8 mouse cellular contexts compared by ENCODE assay signal in the genomic region with DNA sequence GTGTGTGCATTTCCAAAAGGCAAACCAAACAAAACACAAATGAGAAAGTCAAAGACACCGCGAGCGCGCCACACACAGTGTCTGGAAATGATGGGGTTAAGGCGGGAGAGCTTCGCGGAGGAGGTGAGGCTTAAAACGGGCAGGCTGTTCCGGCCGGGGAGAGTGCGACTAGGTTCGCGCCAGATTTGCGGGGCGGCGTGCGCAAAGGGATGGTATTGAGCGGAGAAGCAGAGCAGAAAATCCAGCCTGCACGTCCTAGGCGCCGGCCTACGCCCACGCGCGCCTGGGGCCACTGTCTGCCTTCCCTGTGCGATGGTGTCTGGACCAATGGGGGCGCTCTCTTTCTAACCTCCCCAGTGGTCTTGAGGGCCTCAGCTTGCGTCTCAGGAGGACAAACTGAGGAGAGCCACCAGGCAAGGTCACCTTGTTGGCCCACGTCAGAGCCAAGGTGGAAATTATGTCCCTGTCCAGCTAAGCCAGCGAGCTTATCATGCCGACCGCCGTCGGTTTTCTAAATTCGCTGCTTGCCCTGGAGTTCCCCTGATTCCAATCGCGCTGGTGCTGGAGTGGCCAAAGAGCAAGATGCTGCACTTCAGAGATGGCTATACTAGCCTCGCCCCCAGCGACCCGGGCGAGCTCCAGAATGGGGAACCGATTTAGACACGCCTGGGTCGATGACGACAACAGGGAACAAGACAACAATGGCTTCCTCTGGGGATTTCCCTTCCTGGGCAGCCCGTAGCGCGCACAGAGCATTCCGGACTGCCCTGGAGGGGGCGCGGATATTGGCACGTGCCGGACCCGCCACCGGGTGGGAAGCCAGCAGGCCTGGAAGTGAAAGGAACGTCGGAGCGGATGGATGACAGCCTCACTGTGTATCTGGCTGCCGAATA. TPM values are rescaled to one million over a fixed set of nuclear protein-coding genes. Genes with fewer than 3 reads are reported as not detected.
DNase-seq lines count a peak whose midpoint lies in the region; ATAC-seq and TF ChIP-seq lines count a peak whose summit lies in the region.
"Had no signal": no experiment of that assay in that cellular context is flagged by ENCODE, and none has a peak within 500 bp of the region (broad histone marks: within the 10 kb centered on the region; RNA-seq: fewer than 3 reads in every experiment).

No protein-coding gene starts in this region.

- H3K79me2 ChIP-seq in liver, adult 2 months (ENCODE audit: control insufficient read depth, insufficient read depth, low read length), result no peaks in the 10 kb centered on the region

- no peaks in the 10 kb centered on the region for H3K9me3 ChIP-seq in ES-E14 (ENCODE audit: control insufficient read depth, insufficient read depth, low read depth, low read length)
- H3K9me3 ChIP-seq in midbrain, embryonic 15.5 days, result no peaks in the 10 kb centered on the region
- H3K9me3 ChIP-seq in stomach, embryonic 15.5 days, result no peaks in the 10 kb centered on the region

- no peak for TF ChIP-seq POLR2A in bone marrow macrophage, adult 2 months (IDR thresholded peaks at IDR 0.05; ENCODE audit: borderline replicate concordance, low read depth, low read length)
- no peak for TF ChIP-seq POLR2A in liver, adult 2 months (IDR thresholded peaks at IDR 0.05; ENCODE audit: extremely low read depth, insufficient read depth, low read length)

- H3K36me3 ChIP-seq in ES-E14 (ENCODE audit: control insufficient read depth, insufficient read depth, low read length, poor library complexity, severe bottlenecking), result no peaks in the 10 kb centered on the region
- H3K36me3 ChIP-seq in liver, adult 2 months (ENCODE audit: control insufficient read depth, insufficient read depth, low read length), result no peaks in the 10 kb centered on the region
- H3K36me3 ChIP-seq in midbrain, embryonic 15.5 days (replicated peaks), result no peaks in the 10 kb centered on the region
- no peaks in the 10 kb centered on the region for H3K36me3 ChIP-seq in stomach, embryonic 15.5 days

- H3K27me3 ChIP-seq in liver, adult 2 months (ENCODE audit: control insufficient read depth, insufficient read depth, low read length), result peaks cover 11% of the 10 kb centered on the region
- peaks cover 72% of the 10 kb centered on the region for H3K27me3 ChIP-seq in midbrain, embryonic 15.5 days (replicated peaks)
- peaks cover 74% of the 10 kb centered on the region for H3K27me3 ChIP-seq in stomach, embryonic 15.5 days (replicated peaks)

- H3K9ac ChIP-seq in ES-E14 (ENCODE audit: insufficient read depth, low read depth, low read length, poor library complexity, severe bottlenecking), result peak overlapping the region; percentile 36
- no peak overlapping the region for H3K9ac ChIP-seq in liver, adult 2 months (ENCODE audit: low read depth, low read length)
- peak overlapping the region; percentile 0; the same call in 1 of the 2 replicates for H3K9ac ChIP-seq in midbrain, embryonic 15.5 days
- no peak overlapping the region for H3K9ac ChIP-seq in stomach, embryonic 15.5 days

- TF ChIP-seq CTCF in bone marrow macrophage, adult 2 months (IDR thresholded peaks at IDR 0.05; ENCODE audit: low read depth, low read length), result no peak
- no peak for TF ChIP-seq CTCF in liver, adult 2 months (IDR thresholded peaks at IDR 0.05; ENCODE audit: low read depth, low read length)

- H3K27ac ChIP-seq in ES-E14 (ENCODE audit: insufficient read depth, low read depth, low read length, poor library complexity, severe bottlenecking), result no peak overlapping the region
- no peak overlapping the region for H3K27ac ChIP-seq in bone marrow macrophage, adult 2 months (ENCODE audit: insufficient read depth, low read depth, low read length)
- H3K27ac ChIP-seq in liver, adult 2 months (replicated peaks; ENCODE audit: insufficient read depth, low read depth, low read length), result no peak overlapping the region
- no peak overlapping the region for H3K27ac ChIP-seq in midbrain, embryonic 15.5 days
- no peak overlapping the region for H3K27ac ChIP-seq in stomach, embryonic 15.5 days

- in situ Hi-C loops in ES-E14 (cut with MboI; ENCODE audit: low sequenced_read_pairs in 2 of 2, unreplicated experiment in 2 of 2), result no loop called here

- 1% methylated on average over 59 of the region's 59 CpGs for WGBS in liver, adult 2 months
- under 1% methylated on average over 59 of the region's 59 CpGs for WGBS in midbrain, embryonic 15.5 days
- WGBS in stomach, embryonic 15.5 days, result 1% methylated on average over 58 of the region's 59 CpGs

- H3K4me3 ChIP-seq in ES-E14 (ENCODE audit: insufficient read depth in 1 of 2, low read depth in 1 of 2, low read length in 2 of 2, poor library complexity in 1 of 2, severe bottlenecking in 1 of 2), result peak overlapping the region; percentile 71 to 92
- H3K4me3 ChIP-seq in bone marrow macrophage, adult 2 months (ENCODE audit: insufficient read depth, low read length), result peak overlapping the region; percentile 50
- peak overlapping the region; percentile 28; the same call in 1 of the 2 replicates for H3K4me3 ChIP-seq in liver, adult 2 months (ENCODE audit: insufficient read depth, low read depth, low read length)
- H3K4me3 ChIP-seq in midbrain, embryonic 15.5 days, result peak overlapping the region; percentile 14
- peak overlapping the region; percentile 33 for H3K4me3 ChIP-seq in stomach, embryonic 15.5 days (replicated peaks)

- H3K4me1 ChIP-seq in ES-E14 (ENCODE audit: control insufficient read depth in 2 of 2, insufficient read depth in 2 of 2, low read length in 2 of 2, poor library complexity in 1 of 2), result peaks cover 2 to 6% of the 10 kb centered on the region in 2 experiments; a peak in 2 of 4 replicates
- peaks cover 2% of the 10 kb centered on the region; the same call in 1 of the 2 replicates for H3K4me1 ChIP-seq in bone marrow macrophage, adult 2 months (ENCODE audit: control insufficient read depth, insufficient read depth, low read length)
- peaks cover 10% of the 10 kb centered on the region for H3K4me1 ChIP-seq in liver, adult 2 months (ENCODE audit: control insufficient read depth, insufficient read depth, low read length)
- H3K4me1 ChIP-seq in midbrain, embryonic 15.5 days, result peaks cover 30% of the 10 kb centered on the region
- peaks cover 33% of the 10 kb centered on the region for H3K4me1 ChIP-seq in stomach, embryonic 15.5 days

- ATAC-seq in inflammation-experienced regulatory T-cells, adult 6 months, result peak; percentile 80
- peak; percentile 7; the same call in 1 of the 2 replicates for ATAC-seq in midbrain, embryonic 15.5 days (replicated peaks)
- ATAC-seq in stomach, embryonic 15.5 days (ENCODE audit: insufficient read depth, low FRiP score, low read depth), result 0 out of 2 replicates have a peak, but pooled peaks have one; percentile 29

- H3K4me2 ChIP-seq in midbrain, embryonic 15.5 days, result peak overlapping the region; percentile 53
- peak overlapping the region; percentile 79 for H3K4me2 ChIP-seq in stomach, embryonic 15.5 days

- no peak for DNase-seq in ES-E14 (ENCODE audit: low read depth, low spot score)
- DNase-seq in gastrocnemius, postnatal 25 days, result peak; percentile 44
- DNase-seq in liver, adult 2 months (ENCODE audit: extremely low read depth, low read depth, low spot score), result no peak

RNA-seq across cellular contexts. Expression of a gene that starts 11.0 kb away (rescaled TPM):
- total RNA-seq in ES-E14 (2012; rRNA removed), result 0.37 and 0.67 TPM in 2 replicates
- not detected in 2 replicates for polyA plus RNA-seq in bone marrow macrophage, adult 2 months (2012; ENCODE audit: insufficient read depth, insufficient read length, missing spikeins)
- total RNA-seq in gastrocnemius, postnatal 25 days (2021), result not detected
- not detected for polyA plus RNA-seq in inflammation-experienced regulatory T-cells, adult 6 months (2017; shearing (Covaris generic))
- total RNA-seq in liver, adult 2 months (2014; rRNA removed), result not detected in 2 replicates
- polyA plus RNA-seq in liver, adult 2 months (2012; rRNA removed), result not detected in 2 replicates
- not detected in 2 replicates for polyA plus RNA-seq in midbrain, embryonic 15.5 days (2015; fragmentation: Nextera tagmentation; extraction: Ambion mirVana)
- polyA plus RNA-seq in stomach, embryonic 15.5 days (2015; fragmentation: Nextera tagmentation; extraction: Ambion mirVana), result not detected in 2 replicates

RNA-seq across cellular contexts. Expression of a gene that starts 13.0 kb away (rescaled TPM):
- 1.5 and 2.5 TPM in 2 replicates for total RNA-seq in ES-E14 (2012; rRNA removed)
- polyA plus RNA-seq in bone marrow macrophage, adult 2 months (2012; ENCODE audit: insufficient read depth, insufficient read length, missing spikeins), result not detected in 2 replicates
- under 1 TPM in 1 of 2 experiments, not detected in 1; 0.13 TPM for total RNA-seq in gastrocnemius, postnatal 25 days (2021)
- under 1 TPM in 2 of 3 experiments, not detected in 1; 0.45 to 0.57 TPM for polyA plus RNA-seq in inflammation-experienced regulatory T-cells, adult 6 months (2017; shearing (Covaris generic))
- total RNA-seq in liver, adult 2 months (2014; rRNA removed), result 0.37 and 0.60 TPM in 2 replicates
- 0.37 and 0.97 TPM in 2 replicates for polyA plus RNA-seq in liver, adult 2 months (2012; rRNA removed)
- 20.4 and 21.5 TPM in 2 replicates for polyA plus RNA-seq in midbrain, embryonic 15.5 days (2015; fragmentation: Nextera tagmentation; extraction: Ambion mirVana)
- 0.26 and 0.37 TPM in 2 replicates for polyA plus RNA-seq in stomach, embryonic 15.5 days (2015; fragmentation: Nextera tagmentation; extraction: Ambion mirVana)

RNA-seq across cellular contexts. Expression of a gene that starts 21.5 kb away (rescaled TPM):
- total RNA-seq in ES-E14 (2012; rRNA removed), result 1.3 and 2.3 TPM in 2 replicates
- polyA plus RNA-seq in bone marrow macrophage, adult 2 months (2012; ENCODE audit: insufficient read depth, insufficient read length, missing spikeins), result not detected in 2 replicates
- 100 to 1,000 TPM; 303 to 342 TPM for total RNA-seq in gastrocnemius, postnatal 25 days (2021)
- not detected for polyA plus RNA-seq in inflammation-experienced regulatory T-cells, adult 6 months (2017; shearing (Covaris generic))
- total RNA-seq in liver, adult 2 months (2014; rRNA removed), result 0.28 TPM in 1 of 2 replicates, not detected in the other
- not detected in 2 replicates for polyA plus RNA-seq in liver, adult 2 months (2012; rRNA removed)
- polyA plus RNA-seq in midbrain, embryonic 15.5 days (2015; fragmentation: Nextera tagmentation; extraction: Ambion mirVana), result not detected in 2 replicates
- polyA plus RNA-seq in stomach, embryonic 15.5 days (2015; fragmentation: Nextera tagmentation; extraction: Ambion mirVana), result 0.62 TPM in 1 of 2 replicates, not detected in the other

RNA-seq across cellular contexts. Expression of a gene that starts 40.5 kb away (rescaled TPM):
- total RNA-seq in ES-E14 (2012; rRNA removed), result 154 and 258 TPM in 2 replicates
- 4.2 and 4.6 TPM in 2 replicates for polyA plus RNA-seq in bone marrow macrophage, adult 2 months (2012; ENCODE audit: insufficient read depth, insufficient read length, missing spikeins)
- 10 to 100 TPM; 19.3 to 25.1 TPM for total RNA-seq in gastrocnemius, postnatal 25 days (2021)
- polyA plus RNA-seq in inflammation-experienced regulatory T-cells, adult 6 months (2017; shearing (Covaris generic)), result 10 to 100 TPM in 1 of 3 experiments, 1 to 10 TPM in 2; 5.4 to 11.8 (median 7.8) TPM
- total RNA-seq in liver, adult 2 months (2014; rRNA removed), result 10.7 and 11.8 TPM in 2 replicates
- 8.4 and 12.7 TPM in 2 replicates for polyA plus RNA-seq in liver, adult 2 months (2012; rRNA removed)
- 14.9 and 16.2 TPM in 2 replicates for polyA plus RNA-seq in midbrain, embryonic 15.5 days (2015; fragmentation: Nextera tagmentation; extraction: Ambion mirVana)
- 23.0 and 26.7 TPM in 2 replicates for polyA plus RNA-seq in stomach, embryonic 15.5 days (2015; fragmentation: Nextera tagmentation; extraction: Ambion mirVana)

RNA-seq across cellular contexts. Expression of a gene that starts 43.6 kb away (rescaled TPM):
- not detected in 2 replicates for total RNA-seq in ES-E14 (2012; rRNA removed)
- not detected in 2 replicates for polyA plus RNA-seq in bone marrow macrophage, adult 2 months (2012; ENCODE audit: insufficient read depth, insufficient read length, missing spikeins)
- total RNA-seq in gastrocnemius, postnatal 25 days (2021), result not detected
- not detected for polyA plus RNA-seq in inflammation-experienced regulatory T-cells, adult 6 months (2017; shearing (Covaris generic))
- not detected in 2 replicates for total RNA-seq in liver, adult 2 months (2014; rRNA removed)
- not detected in 2 replicates for polyA plus RNA-seq in liver, adult 2 months (2012; rRNA removed)
- polyA plus RNA-seq in midbrain, embryonic 15.5 days (2015; fragmentation: Nextera tagmentation; extraction: Ambion mirVana), result not detected in 2 replicates
- not detected in 2 replicates for polyA plus RNA-seq in stomach, embryonic 15.5 days (2015; fragmentation: Nextera tagmentation; extraction: Ambion mirVana)
- polyA plus RNA-seq: gonadal fat pad, adult 2 months had no signal

Comparison
In these comparisons a context has a peak if more than half of its experiments do, and no peak if none do; other contexts are left out.
1. H3K4me3 ChIP-seq: peak in every context shown above with its lines; median percentile 82 in ES-E14; 50 in bone marrow macrophage, adult 2 months; 33 in stomach, embryonic 15.5 days; 28 in liver, adult 2 months; 14 in midbrain, embryonic 15.5 days.
2. H3K9ac ChIP-seq: peak in ES-E14 (single experiment) and midbrain, embryonic 15.5 days (single experiment); none in liver, adult 2 months (single experiment) and stomach, embryonic 15.5 days (single experiment).
3. ATAC-seq: peak in every context shown above with its lines; median percentile 80 in inflammation-experienced regulatory T-cells, adult 6 months; 29 in stomach, embryonic 15.5 days; 7 in midbrain, embryonic 15.5 days.
4. RNA of a gene that starts 13.0 kb away (polyA plus RNA-seq): 20.4 to 21.5 TPM in midbrain, embryonic 15.5 days; 0.37 to 0.97 TPM in liver, adult 2 months, 0.45 to 0.57 TPM in inflammation-experienced regulatory T-cells, adult 6 months, 0.26 to 0.37 TPM in stomach, embryonic 15.5 days and not detected in bone marrow macrophage, adult 2 months; every median in the first group is over 10 times any median in the second.